Mouse (Mus musculus) G1E-ER4 (cell line): ENCODE data around the gene Cox8a. TPM values are rescaled to one million over a fixed set of nuclear protein-coding genes. Genes with fewer than 3 reads are reported as not detected.

Experiments used
- GATA1 ChIP-seq: IDR thresholded peaks from one replicate; pipeline ENCODE4 v1.8.0; 2012; ENCODE audit warnings: low read length, inconsistent platforms
- polyA plus RNA-seq: library from polyadenylated mRNA; stranded (reverse); fragments of >175 nt; gene quantifications from 2 replicates; pipeline ENCODE4 v1.2.3, GENCODE M21; 2012

Cox8a gene
- polyA plus RNA-seq, 1 experiment = 546 TPM

DNA sequence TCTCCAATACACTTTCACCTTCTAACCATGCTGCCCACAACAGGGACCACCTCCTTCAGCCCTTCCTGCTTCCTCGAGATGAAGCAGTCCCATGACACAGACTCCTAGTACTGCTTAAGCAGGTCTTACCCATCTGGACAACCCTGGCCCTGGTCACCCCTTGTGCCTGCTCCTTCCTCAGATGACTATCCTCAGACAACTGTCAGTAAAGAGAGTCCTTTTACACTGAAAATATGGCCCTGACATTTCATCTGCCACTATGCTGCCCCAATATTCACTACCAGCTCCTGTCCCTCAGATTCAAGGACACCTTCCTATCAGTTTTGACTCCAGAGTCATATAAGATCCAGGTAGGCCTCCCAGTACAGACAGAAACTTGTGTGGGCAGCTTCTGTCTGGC is 17.0 kb downstream of the Cox8a start:
- no peak for TF ChIP-seq GATA1

DNA sequence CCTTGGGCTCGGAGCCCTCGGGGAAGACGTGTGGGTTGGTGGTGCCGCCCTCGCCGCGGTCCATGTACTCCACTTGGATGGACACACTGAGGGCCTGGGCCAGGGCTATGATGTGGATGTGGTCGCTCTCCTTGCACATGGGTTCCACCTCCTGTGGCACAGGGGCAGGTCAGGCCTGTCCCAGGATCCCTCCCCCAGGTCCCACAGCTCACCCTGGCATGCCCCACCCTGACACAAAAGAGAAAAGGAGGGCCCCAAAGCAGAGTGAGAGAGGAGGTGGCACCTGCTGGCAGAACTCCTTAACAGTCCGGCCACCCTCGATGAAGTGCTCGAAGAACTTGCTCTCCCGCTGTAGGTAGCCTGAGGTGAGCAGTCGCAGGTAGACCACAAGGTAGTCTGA is 18.3 kb downstream of the Cox8a start:
- no peak for TF ChIP-seq GATA1

DNA sequence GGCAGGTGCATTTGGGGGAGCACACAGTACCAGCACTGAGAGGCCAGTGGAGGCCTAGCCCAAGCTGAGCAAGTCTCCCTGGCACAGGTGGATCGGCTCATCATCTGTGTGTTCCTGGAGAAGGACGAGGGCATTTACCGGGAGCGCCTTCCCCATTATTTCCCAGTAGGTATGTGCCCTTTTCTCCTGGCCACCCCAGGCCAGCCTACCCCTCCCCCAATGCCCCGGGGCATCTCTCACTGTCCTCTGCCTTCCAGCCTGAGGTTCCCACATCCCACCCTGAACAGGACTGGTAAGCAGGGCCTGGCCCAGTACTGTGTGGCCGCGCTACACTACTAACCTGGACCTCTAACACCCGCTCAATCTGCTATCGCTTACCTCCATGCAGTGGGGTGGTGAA is 20.0 kb downstream of the Cox8a start:
- no peak for TF ChIP-seq GATA1

DNA sequence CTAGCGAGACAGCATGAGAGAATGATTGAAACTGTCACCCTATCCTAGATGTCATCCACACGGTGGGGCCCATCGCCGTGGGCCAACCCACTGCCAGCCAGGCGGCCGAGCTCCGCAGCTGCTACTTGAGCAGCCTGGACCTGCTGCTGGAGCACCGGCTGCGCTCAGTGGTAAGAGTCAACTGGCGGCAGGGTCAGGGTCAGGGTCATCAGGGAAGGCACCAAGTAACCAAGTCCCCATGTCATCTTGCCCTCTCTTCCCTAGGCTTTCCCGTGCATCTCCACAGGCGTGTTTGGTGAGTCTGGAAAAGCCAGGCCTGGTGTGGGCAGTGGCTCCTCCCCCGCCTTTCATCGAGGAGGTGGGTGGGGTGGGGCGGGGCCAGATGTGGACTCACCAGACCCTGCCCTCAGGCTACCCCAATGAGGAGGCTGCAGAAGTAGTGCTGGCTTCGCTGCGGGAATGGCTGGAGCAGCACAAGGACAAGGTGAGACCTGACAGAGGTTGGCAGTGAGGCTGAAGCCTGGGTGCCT is 20.6 kb downstream of the Cox8a start:
- no peak for TF ChIP-seq GATA1

DNA sequence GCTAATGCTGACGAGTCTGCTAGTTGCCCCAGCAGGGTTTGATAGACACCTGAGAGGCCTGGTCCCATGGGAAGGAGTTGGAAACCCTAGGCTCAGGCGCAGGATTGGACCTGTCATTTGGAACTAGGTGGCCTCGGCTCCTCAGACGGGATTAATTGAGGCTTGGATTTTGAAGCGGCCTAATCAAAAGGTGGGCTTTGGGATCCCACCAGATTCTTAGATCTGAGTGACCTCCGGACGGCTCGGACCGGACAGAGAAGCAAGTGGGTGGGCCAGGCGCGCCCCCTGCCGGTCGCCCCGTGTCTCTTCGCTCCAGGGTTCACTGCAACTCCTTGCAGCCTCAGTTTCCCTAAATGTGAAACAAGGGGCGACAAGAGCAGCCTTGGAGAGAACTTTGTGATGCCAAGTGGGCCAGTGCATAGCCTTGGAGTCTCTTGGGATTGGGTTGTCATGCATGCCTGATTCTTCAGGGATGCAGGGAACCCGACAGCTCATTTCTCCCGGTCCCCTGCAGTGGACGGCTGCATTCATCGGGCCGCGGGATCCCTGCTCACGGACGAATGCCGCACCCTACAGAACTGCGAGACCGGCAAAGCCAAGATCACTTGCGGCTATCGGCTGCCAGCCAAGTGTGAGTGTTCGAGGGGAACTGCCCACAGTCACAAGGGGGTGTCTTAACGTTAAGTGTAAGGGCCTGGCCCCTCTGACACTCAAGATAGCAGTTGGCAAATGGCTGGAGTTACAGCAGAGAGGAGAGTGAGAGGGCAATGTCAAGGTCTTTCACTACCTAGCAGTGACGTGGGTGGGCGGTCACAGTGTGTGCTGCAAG is 21.3 kb downstream of the Cox8a start:
- no peak for TF ChIP-seq GATA1

DNA sequence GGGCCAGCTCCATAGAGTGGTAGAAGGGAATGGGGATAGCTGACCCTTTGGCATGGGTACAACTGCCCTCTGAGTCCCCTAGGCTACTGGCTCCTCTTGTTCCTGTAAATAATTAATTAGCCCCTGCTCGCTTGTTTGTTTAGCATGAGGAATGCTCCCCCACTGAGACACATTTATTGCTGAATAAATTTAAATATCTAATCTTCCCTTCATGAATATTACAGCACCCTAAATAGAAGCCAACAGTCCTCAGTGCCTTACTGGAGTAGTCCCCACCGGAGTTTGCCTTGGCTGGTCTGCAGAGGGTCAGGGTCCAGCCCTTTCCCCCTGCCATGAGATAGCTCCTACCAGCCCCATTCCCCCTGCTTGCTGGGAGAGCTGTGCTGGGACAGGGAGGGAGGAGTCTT is 24.9 kb downstream of the Cox8a start:
- no peak for TF ChIP-seq GATA1

DNA sequence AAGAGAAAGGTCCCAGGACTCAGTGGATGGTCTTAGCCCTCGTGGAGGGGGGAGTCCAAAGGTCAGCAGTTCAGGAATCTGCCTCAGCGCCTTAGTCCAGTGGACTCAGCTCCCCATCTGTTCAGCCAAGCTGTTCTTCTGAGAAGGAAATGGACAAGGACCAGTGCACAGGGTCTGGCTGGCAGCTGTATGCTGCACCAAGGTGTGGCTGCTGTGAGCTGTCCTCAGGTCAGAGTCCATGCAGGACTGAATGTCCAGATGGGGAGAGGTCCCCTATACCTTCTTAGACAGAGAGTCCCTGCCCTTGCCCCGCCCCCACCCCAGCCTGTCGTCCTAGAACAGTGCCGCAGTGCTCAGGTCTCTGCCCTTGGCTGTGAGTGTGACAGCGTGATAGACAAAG is 25.8 kb downstream of the Cox8a start:
- TF ChIP-seq GATA1 = no peak

DNA sequence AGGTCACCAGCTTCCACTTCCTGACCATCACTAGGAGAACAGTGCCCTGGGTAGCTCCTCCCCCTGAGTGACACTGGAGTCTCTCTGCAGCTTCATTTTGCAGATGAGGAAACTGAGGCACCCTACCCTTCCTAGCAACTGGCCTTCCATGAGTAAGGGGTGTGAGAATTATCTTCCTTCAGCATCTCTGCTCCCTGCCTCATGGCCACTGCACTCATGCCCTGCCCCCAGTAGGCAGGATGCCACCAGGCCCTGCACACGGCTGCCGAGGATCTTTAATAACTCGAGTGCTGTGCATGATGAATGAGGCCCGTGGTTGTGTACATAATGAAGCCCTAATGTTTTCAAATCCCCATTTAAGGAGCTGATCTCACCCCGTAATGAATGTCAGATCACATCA is 26.4 kb downstream of the Cox8a start:
- no peak for TF ChIP-seq GATA1

DNA sequence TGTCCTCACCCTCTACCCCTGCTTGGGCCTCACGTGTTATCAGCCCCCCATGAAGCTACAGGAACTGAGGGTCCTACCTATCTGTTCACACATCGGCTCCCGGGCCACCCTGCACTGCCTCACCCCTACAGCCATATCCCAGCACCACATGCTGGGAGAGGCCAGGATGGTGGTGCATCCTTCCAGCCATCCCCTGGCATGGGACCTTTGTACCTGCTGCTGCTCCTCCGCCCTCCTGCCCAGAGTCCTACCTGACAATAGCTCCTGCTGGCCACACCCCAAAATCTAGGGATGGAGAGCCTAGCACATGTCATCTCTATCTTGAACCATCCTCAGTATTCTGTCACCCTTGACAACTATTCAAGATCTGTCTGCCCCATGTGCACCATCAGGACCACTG is 28.4 kb downstream of the Cox8a start:
- no peak for TF ChIP-seq GATA1

DNA sequence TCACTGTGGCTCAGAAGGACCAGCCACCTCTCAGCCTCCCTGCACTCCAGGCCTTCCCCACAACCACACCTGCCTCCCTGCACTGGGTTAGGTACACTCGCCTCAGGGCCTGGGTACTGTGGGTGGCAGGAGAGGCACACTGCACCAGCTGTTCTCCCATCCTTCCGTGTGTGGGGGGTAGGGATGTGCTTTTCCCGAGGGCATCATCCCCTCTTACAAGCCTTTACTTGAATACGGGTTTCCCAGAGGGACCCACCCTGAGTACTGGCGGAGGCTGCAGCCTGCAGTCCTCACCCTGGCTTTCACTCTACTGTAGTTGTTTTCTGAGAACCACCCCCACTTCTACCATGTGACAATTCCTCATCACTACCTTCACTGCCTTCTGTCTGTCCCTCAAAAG is 30.3 kb downstream of the Cox8a start:
- TF ChIP-seq GATA1 = no peak

DNA sequence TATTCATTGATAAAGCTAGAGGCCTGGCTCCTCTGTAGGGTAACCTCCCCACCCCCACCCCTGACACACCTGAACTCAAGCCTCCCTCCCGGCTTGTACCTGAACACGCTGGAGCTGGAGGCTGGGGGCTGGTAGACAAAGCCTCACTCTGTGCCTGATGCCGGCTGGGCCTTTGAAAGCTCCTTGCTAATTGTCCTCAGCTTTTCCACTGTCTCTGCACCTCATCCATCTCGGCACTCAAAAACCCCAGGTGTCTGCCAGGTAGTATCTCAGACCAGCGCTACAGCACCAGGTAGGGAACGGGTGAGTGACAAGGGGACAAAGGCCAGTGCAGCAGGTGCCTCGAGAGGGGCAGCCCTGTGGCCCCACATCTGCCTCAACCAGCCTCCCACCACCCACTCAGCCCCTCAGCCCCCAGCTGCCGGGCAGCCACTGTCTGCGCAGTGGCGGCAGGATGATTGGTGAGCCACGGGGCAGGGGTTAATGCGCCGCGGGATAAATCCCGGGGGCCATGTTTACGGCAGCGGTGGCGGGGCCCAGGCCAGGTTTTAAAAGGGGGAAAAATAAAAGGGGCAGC is 31.6 kb downstream of the Cox8a start:
- no peak for TF ChIP-seq GATA1

DNA sequence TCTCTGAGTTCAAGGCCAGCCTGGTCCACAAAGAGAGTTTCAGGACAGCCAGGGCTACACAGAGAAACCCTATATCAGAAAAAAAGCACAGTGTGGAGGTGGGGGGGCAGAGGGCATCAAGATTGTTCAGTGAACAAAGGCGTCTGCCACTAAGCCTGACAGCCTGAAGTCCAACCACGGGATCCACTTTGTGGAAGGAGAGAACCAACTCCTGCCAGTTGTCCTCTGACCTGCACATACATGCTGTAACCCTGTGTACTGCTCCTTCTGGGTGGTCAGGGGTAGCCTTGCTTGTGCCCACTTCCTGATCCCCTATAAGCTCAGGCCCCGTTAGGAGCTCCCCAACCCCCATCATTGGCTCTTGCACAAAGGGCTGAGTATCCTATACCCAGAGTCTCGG is 32.4 kb downstream of the Cox8a start:
- no peak for TF ChIP-seq GATA1

DNA sequence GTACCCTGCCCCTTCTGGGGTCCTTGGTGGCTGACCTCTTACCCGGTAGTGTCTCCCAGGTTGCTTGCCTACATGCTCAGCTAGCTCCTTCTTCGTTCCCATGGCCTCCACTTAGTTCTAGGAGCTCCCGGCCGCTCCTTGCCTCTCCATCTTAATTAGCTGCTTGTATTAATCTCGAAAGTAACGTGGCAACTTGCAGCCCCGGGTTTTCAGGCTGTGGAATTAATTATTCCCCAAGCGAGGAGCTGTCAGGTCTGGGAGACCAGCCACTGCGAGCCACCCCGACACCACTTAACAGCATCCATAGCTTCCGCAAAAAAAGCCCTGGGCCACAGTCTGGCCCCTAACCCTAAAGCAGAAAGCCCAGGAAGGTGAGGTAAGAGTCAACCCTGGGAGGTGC is 34.0 kb downstream of the Cox8a start:
- TF ChIP-seq GATA1 = no peak

DNA sequence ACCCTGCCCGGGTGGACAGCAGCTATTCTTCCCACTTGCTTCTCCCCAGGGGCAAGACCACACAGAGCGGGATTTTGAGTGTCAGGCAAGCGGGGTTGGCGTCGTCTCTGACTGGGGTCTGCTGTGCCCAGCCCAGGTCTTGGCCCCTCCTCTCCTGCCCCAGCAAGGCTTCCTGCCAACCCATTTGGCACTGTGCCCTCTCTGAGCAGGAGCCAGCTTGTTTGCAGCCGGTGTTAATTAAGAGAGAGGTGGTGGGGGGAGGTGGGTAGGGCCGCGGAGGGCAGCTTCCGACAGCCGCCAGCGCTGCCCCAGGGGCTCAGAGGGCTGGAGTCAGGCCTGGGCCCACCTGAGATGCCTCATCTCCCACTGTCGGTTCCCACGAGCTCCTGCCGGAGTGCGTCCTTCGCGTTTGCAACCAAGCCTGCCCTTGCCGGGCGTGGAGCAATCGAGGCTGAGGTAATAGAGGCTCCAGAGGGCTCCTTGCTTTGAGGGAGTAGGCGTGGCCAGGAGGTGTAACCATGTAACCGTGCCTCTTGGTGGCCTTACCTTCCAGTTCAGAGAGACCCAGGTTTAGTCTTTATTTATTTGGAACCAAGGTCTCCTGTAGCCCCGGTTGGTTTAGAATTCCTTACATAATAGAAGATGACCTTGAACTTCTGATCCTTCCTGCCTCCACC is 35.0 kb downstream of the Cox8a start:
- no peak for TF ChIP-seq GATA1

DNA sequence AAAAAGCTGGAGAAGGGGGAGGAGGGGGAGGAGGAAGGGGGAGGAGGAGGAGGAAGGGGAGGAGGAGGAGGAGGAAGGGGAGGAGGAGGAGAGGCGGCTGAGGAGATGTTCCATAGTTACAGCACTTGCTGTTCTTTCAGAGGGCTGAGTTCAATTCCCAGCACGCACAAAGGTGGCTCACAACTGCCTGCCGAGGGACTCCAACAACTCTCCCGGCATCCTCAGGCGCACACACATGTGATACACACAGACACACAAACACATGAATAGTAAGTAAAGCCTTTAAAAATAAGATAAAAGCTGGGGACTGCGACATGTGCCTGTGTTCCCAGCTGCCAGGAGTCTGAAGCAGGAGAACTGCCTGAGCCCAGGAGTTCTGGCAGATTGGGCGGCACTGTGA is 35.9 kb downstream of the Cox8a start:
- no peak for TF ChIP-seq GATA1

DNA sequence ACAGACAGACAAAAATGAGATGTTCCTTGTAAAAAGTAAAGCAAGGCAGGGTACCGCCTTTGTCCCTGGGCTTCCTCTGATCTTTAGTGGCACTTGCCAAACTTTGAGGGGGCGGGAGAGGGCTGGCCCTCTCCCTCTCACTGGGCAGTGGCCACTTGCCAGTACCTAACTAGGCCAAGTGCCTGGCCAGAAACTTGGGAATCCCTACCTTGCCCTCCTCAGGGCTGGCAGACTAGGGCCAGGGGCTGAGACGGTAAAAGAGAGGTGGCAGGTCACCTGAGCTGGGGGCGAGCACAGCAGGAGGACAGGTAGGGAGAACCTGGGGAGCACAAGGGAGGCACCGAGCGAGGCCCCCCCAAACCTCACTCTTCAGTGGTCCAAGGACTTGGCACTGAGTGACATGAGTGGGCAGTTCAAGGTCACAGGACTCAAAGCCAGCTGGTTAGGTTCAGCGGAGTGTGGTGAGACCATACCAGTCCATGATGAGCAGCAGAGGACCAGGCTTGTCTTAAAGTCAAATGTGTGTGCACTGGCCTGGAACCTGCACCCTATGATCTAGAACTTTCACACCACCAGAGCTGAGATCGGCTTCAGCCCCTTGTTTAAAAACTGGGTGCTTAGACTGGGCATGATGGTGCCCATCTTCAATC is 36.5 kb downstream of the Cox8a start:
- TF ChIP-seq GATA1 = no peak
